Mouse (Mus musculus) layer of hippocampus, adult 2 months (tissue): ENCODE measurements around the gene Gm9780. TPM values are rescaled to one million over a fixed set of nuclear protein-coding genes. Genes with fewer than 3 reads are reported as not detected.
"Not testable (repeated sequence)": the region's sequence is repeated elsewhere in the genome, so short reads cannot be mapped to it uniquely, and the experiment has no call there.

ENCODE experiments used
- DNase-seq, 2 experiments: peaks; one replicate each; pipeline ENCODE4 v3.0.0; 2022; ENCODE audit warnings: low spot score in 2 of 2
- H3K27ac ChIP-seq: fragments of 200-600 bp; 2 replicates; pipeline ENCODE4 v1.8.1; 2022
- H3K4me3 ChIP-seq: fragments of 200-600 bp; 2 replicates; pipeline ENCODE4 v1.8.1; 2022; ENCODE audit warnings: mild to moderate bottlenecking
- long read RNA-seq, 2 experiments: library from polyadenylated mRNA; stranded (forward); transcript quantifications; one replicate each; pipeline ENCODE4 v2.0.0; 2021; ENCODE audit warnings: borderline mapping rate in 2 of 2
- total RNA-seq, 2 experiments: library from RNA; stranded (reverse); gene quantifications; 2 replicates each; pipeline ENCODE4 v1.2.3; 2021

The Gm9780 gene
- 1 to 10 TPM; 1.7 to 2.3 TPM for total RNA-seq
- long read RNA-seq, experiment 1, partial matches to known transcripts: 2 of 4 reads
- long read RNA-seq, experiment 1, other reads (novel, unspliced or antisense): 0 of 4 reads
- long read RNA-seq, experiment 2, transcript Gm9780-202 (4 exons, 1,394 nt): major isoform, 6 of 8 reads
- long read RNA-seq, experiment 2, partial matches to known transcripts: 2 of 8 reads
- long read RNA-seq, experiment 2, other reads (novel, unspliced or antisense): 0 of 8 reads

- DNase-seq, H3K27ac ChIP-seq, H3K4me3 ChIP-seq: not testable (repeated sequence)
Observed at GRCm38 (mm10) chr14:26042611-26043010, at the start of gene Gm9780. TSS of gene Gm9780 (minus strand) at chr14:26042711.

DNA sequence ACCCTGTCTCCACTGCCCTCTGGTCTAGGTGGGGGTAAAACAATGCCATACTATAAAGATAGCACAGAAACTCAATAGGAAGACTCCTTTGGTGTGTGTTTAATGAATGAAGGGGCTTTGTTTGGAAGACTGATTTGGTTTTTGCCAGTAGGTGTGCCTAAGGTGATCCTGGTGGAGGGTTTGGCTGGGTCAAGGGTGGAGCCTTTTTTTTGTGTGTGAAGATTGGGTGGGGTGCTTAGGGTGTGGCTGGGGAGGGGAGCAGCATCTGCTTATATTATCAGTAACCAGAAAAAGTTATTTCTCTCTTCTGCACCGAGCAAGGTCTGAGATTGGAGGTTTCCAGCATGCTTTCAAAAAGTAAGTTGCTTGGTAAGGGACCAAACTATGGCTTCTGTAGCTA, 39.5 kb upstream of the Gm9780 start, which contains the start of gene Cphx3:
Gene Cphx3 (plus strand): TSS at position 301 of the 400 bp plus-strand sequence.
- DNase-seq, H3K27ac ChIP-seq, H3K4me3 ChIP-seq: not testable (repeated sequence)

DNA sequence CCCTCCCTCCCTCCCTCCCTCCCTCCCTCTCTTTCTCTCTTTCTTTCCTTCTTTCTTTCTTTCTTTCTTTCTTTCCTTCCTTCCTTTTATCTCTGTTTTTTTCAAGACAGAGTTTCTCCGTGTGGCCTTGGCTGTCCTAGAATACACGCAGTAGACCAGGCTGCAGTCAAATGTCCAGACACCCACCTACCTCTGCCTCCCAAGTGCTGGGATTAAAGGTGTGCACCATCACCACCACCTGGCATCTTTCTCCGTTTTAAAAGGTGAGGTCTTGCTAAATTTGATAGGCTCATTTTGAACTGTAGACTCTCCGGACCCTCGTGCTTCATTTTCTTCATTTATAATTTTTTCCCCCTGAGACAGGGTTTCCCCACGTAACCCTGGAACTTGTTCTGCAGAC, 38.7 kb upstream of the Gm9780 start, which contains the start of gene Cphx2:
Gene Cphx2 (plus strand): TSS at position 301 of the 400 bp plus-strand sequence.
- H3K4me3 ChIP-seq, DNase-seq, H3K27ac ChIP-seq: not testable (repeated sequence)

DNA sequence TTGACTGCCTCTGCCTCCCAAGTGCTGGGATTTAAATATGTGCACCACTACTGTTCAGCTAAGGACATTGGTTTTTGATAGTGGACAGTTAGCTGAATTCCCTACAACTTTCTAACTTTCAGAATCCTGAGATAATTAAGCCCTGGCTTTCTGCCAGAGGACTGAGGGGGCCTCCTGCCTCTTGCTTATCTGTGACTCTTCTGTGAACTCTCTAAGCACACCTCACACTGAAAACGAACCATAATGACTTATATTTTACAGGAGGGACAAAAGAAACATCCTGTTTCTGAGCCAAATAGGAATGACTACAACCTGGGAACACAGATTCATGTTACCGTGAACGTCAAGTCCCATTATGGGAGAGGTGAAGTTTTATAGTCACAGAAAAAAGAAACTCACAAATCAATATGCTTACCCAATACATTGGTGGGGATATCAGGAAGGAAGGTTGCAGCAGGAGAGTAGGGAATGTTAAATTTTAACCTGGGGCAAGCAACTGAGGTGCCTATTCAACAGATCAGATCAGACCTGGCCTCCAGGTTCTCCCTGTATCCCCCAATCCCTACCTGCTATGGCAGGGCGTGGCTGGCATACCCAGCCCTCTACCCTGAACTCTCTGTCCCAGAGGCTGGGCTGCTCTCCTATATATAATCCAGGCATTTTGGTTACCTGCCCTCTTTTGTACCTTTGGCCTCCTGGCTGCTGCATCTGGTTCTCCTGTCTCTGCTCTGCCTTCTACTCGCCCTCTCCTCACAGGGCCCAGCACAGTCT, 34.3 kb upstream of the Gm9780 start:
- not testable (repeated sequence) for H3K27ac ChIP-seq, H3K4me3 ChIP-seq, DNase-seq

- not testable (repeated sequence) for H3K4me3 ChIP-seq, DNase-seq, H3K27ac ChIP-seq
Observed at GRCm38 (mm10) chr14:26067325-26067633, 24.8 kb upstream of the Gm9780 start, which contains the start of gene Tmem254c. TSS of gene Tmem254c (minus strand) at chr14:26067355.

DNA sequence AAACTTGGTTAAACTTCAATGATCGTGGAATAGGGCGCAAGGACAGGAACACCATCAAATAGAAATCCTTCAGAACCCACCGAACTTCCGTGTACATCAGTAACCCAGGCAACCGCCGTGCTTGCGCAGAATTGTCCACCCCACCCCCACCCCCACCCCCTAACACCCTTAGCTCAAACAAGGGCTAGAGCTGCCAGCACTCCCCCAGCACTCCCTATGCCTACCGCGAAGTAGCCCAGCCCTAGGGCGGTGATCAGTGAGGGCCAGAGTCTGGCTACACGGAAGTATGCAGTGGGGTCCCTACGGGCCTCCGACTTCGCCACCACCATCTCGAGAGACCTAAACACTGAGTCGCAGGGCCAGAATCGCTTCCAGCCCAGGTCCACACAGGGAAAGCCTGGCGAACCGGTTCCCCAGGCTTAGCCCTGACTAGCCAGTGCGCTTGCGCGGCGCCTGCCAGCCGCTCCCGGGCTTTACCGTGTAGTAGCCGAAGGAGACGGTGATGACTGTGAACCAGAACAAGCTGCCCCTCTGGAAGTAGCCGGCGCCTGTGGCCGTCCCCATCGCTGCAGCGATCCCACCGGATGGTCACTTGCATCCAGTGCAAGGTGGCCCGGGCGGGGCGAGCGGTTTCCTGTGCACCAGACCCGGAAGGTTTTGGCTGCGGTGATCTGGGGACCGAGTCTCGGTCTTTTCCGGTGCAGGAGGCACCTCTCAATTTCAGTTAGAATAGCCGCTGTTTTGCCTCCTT, 24.2 kb upstream of the Gm9780 start:
- DNase-seq, H3K4me3 ChIP-seq, H3K27ac ChIP-seq: not testable (repeated sequence)

DNA sequence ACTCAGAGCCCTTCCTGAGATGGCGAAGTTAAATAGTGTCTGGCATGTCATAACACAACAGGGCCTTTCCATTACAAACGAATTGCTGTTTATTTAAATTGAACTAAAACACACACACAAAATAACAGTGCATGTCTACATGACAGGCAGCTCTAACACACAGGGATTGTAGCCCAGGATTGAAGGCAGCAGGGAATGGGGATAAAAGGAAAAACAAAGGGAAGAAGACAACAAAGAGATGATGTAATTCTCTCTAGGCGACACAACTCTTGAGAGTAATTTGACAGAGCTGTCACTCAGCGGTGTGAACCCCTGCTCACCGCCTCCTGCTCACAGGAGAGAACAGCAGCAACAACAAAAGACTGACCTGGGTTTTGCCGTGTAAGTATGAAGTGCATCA, 16.9 kb upstream of the Gm9780 start:
- not testable (repeated sequence) for H3K27ac ChIP-seq, H3K4me3 ChIP-seq, DNase-seq

DNA sequence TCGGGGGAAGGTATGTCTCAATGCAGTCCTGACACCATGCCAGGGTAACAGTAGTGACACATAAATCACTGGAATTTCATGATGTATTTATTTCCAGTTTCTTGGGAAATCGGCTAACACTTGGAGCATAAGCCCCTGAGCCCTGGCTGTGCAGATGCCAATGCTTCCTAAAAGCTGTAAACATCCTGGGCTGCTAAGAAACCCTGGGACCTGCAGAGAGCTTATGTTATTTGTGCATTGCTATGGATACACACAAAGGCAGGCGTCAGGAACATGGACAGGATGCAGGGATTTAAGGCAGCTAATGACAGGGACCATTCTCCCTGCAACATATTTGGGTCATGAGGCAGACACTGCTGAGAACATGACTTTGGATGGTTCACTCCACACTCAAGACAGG, 15.7 kb upstream of the Gm9780 start:
- H3K4me3 ChIP-seq, DNase-seq, H3K27ac ChIP-seq: not testable (repeated sequence)

- H3K27ac ChIP-seq, H3K4me3 ChIP-seq, DNase-seq: not testable (repeated sequence)
Observed at GRCm38 (mm10) chr14:26048767-26049166, 6.3 kb upstream of the Gm9780 start.

GRCm38 (mm10) chr14:26047026-26047425, 4.5 kb upstream of the Gm9780 start:
- H3K4me3 ChIP-seq, DNase-seq, H3K27ac ChIP-seq: not testable (repeated sequence)

DNA sequence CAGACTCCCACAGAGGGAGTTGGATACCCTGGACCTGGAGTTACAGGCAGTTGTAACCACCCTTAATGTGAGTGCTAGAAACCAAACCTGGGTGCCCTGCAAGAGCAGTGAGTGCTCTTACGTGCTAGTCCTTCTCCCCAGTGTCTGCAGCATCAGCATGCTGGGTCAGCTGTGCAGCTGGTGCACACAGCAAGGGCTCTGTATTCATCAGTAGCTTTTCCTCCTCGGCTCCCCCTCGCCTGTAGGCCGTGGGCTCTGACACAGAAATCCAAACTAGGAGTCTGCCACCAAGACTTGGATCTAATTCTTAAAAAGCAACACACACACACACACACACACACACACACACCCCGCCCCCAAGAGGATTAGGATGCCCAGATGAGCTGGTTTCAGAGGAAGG, 2.5 kb upstream of the Gm9780 start:
- DNase-seq, H3K27ac ChIP-seq, H3K4me3 ChIP-seq: not testable (repeated sequence)

DNA sequence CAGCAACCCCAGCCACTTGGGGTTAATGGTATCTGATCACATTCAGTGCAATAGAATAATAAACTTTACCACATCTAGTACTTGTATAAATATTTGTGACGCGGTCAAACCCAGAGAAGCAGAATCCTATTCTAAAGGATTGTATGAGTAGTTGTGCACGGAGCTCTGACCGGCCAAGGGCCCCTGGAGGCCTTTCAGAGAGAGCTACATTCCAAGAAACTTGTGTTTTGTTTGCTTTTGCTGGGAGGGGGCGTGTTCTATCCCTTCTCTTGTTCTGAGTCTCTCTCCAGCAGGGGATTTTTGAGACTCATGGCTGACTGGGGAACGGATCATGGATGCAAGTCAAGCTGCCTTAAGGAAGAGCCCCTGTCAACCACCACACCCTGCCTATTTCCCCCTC, 7.1 kb downstream of the Gm9780 start:
- not testable (repeated sequence) for DNase-seq, H3K27ac ChIP-seq, H3K4me3 ChIP-seq

GRCm38 (mm10) chr14:26034364-26034763, 8.1 kb downstream of the Gm9780 start:
- not testable (repeated sequence) for H3K27ac ChIP-seq, DNase-seq, H3K4me3 ChIP-seq

DNA sequence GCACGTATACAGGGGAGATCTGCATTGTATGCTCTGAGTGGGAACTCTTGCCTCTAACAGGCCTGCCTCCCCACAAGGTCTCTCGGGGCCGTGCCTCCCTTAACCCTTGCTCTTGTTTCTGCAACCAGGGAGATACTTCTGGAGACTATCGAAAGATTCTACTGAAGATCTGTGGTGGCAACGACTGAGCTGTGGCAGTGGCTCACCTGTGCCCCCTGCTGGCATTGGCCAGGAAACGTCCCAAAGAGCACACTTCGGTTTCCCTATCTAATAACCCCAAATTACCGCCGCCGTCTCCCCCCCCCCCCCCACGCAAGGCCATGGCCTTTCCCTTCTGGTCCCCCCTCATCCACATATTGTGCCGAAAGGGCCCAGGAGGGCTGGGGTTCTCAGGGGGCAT, 16.9 kb downstream of the Gm9780 start:
- DNase-seq, H3K4me3 ChIP-seq, H3K27ac ChIP-seq: not testable (repeated sequence)

DNA sequence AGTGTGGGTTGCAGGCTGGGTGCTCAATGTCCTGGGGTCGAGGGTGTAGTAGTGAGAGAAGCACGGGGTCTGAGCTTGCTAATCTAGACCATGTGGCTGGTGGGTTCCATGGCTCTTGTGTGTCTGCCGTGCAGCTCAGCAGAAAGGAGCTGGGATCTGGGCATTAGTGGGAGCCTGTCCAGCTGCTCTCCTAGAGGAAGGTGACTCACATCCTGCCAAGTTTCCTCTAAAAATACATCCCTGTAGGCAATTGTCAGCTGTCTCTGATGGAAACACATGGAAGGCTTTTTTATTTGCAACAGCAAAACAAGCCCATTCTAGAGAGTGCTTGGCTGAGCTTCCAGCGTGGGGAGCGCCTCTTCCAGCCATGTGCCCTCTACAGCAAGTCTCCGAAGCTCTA, 19.7 kb downstream of the Gm9780 start:
- H3K4me3 ChIP-seq, DNase-seq, H3K27ac ChIP-seq: not testable (repeated sequence)

DNA sequence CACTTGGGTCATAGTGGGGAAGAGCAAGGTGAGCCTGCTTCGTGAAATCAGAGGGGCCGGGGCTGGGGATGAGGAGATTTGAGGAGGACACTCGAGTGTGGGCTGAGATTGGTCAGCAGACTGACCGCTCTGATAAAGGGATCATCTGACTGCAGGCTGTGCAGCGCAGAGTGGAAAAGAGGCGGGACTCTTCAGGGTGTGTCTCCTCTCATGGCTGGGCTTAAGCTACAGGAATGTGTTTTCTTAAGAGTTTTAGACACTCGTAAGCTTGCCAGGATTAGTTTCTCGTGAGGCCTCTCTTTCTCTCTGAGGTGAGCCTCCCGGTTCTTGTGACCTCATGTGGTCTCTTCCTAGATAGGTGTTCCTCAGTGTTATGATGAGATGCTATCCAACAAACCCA, 21.0 kb downstream of the Gm9780 start:
- not testable (repeated sequence) for H3K27ac ChIP-seq, DNase-seq, H3K4me3 ChIP-seq

DNA sequence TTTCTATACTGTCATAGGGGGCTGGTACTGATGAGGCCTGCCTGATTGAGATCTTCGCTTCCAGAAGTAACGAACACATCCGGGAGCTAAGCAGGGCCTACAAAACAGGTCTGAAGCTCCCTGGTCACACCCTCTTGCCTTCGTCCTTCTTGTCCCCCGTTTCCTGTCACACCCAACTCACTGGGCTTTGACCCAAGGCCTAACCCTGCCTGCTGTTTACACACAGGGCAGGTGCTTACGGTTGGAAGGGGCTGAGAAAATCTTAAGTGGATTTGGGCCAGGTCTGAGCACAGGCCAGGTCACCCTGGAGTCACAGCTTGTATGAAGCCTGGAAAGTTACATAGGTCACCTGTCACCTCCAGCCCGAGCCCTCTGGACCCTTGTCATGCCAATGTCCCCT, 26.1 kb downstream of the Gm9780 start:
- not testable (repeated sequence) for H3K4me3 ChIP-seq, H3K27ac ChIP-seq, DNase-seq

DNA sequence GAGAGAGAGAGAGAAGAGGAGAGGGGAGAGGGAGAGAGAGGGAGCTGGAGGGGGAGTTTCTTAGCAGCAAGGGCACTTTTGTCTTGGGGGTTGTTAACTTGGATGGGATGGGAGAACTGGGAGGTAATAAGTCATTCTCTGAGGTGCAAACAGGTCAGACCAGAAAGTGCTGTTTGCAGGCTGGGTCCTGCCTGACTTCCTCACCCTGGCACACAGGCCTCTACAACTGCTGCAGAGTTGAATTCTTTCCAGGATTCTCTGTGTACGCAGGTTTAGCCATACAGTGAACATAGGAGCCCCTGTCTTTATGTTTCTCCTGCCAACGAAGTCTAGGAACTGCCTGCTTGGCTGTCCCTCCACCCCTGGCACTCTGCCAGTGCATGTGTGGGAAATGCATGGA, 35.0 kb downstream of the Gm9780 start:
- not testable (repeated sequence) for H3K4me3 ChIP-seq, DNase-seq, H3K27ac ChIP-seq

- not testable (repeated sequence) for H3K4me3 ChIP-seq, H3K27ac ChIP-seq, DNase-seq
Observed at GRCm38 (mm10) chr14:25981880-25982279, 60.6 kb downstream of the Gm9780 start.
